10 mouse cellular contexts compared by ENCODE assay signal in genomic region chr13:51573849-51574248, GRCm38 (mm10). TPM values are rescaled to one million over a fixed set of nuclear protein-coding genes. Genes with fewer than 3 reads are reported as not detected.
DNase-seq lines count a peak whose midpoint lies in the region; ATAC-seq and TF ChIP-seq lines count a peak whose summit lies in the region.
"Had no signal": no experiment of that assay in that cellular context is flagged by ENCODE, and none has a peak within 500 bp of the region (broad histone marks: within the 10 kb centered on the region; RNA-seq: fewer than 3 reads in every experiment).

No protein-coding gene starts in this region.

- DNase-seq in heart, adult 2 months: peak; percentile 33 to 34
- DNase-seq in heart, postnatal 36 days: no peak
- DNase-seq in embryo, embryonic 10 days (ENCODE audit: low spot score): peak; percentile 65
- DNase-seq in right cerebral cortex, postnatal 14 days: peak; percentile 53
- no peak for DNase-seq in adipocyte (ENCODE audit: low spot score)
- no peak for DNase-seq in thymus, postnatal 14 days

- WGBS in heart, adult 2 months: 27% methylated on average over 11 of the region's 11 CpGs
- 22% methylated on average over 11 of the region's 11 CpGs for WGBS in heart, embryonic 16.5 days
- WGBS in lung, embryonic 16.5 days: 21% methylated on average over 11 of the region's 11 CpGs

- no peak overlapping the region for H3K9ac ChIP-seq in heart, adult 2 months (ENCODE audit: low read depth, low read length)
- H3K9ac ChIP-seq in heart, embryonic 16.5 days (ENCODE audit: low read length): no peak overlapping the region
- no peak overlapping the region for H3K9ac ChIP-seq in lung, embryonic 16.5 days (ENCODE audit: low read length)
- H3K9ac ChIP-seq: embryonic facial prominence, embryonic 15.5 days; liver, embryonic 15.5 days had no signal

- peak; percentile 69 for ATAC-seq in heart, embryonic 16.5 days (replicated peaks; ENCODE audit: extremely low read depth, insufficient read depth, low FRiP score)
- ATAC-seq in lung, embryonic 16.5 days (ENCODE audit: low read depth): peak; percentile 48; the same call in 1 of the 2 replicates

- no peaks in the 10 kb centered on the region for H3K4me1 ChIP-seq in heart, adult 2 months (ENCODE audit: control insufficient read depth, insufficient read depth, low read length)
- peaks cover 15% of the 10 kb centered on the region for H3K4me1 ChIP-seq in heart, embryonic 16.5 days (ENCODE audit: control insufficient read depth, insufficient read depth, low read length)
- H3K4me1 ChIP-seq in lung, embryonic 16.5 days (replicated peaks; ENCODE audit: control insufficient read depth, insufficient read depth, low read length): peaks cover 8% of the 10 kb centered on the region
- H3K4me1 ChIP-seq: liver, embryonic 15.5 days had no signal

- H3K36me3 ChIP-seq in heart, adult 2 months (ENCODE audit: control insufficient read depth, insufficient read depth, low read length): no peaks in the 10 kb centered on the region
- no peaks in the 10 kb centered on the region for H3K36me3 ChIP-seq in heart, embryonic 16.5 days (ENCODE audit: control insufficient read depth, insufficient read depth)
- no peaks in the 10 kb centered on the region for H3K36me3 ChIP-seq in lung, embryonic 16.5 days (ENCODE audit: control insufficient read depth, insufficient read depth, low read length)
- H3K36me3 ChIP-seq: embryonic facial prominence, embryonic 15.5 days; liver, embryonic 15.5 days had no signal

- no peak overlapping the region for H3K27ac ChIP-seq in heart, adult 2 months
- H3K27ac ChIP-seq in heart, embryonic 16.5 days (ENCODE audit: low read length): no peak overlapping the region
- no peak overlapping the region for H3K27ac ChIP-seq in lung, embryonic 16.5 days (ENCODE audit: low read length)
- H3K27ac ChIP-seq: embryonic facial prominence, embryonic 15.5 days; liver, embryonic 15.5 days had no signal

- no peak overlapping the region for H3K4me3 ChIP-seq in heart, adult 2 months
- no peak overlapping the region for H3K4me3 ChIP-seq in heart, embryonic 16.5 days (ENCODE audit: low read length)
- H3K4me3 ChIP-seq in lung, embryonic 16.5 days (ENCODE audit: low read length): no peak overlapping the region
- H3K4me3 ChIP-seq: embryonic facial prominence, embryonic 15.5 days; liver, embryonic 15.5 days had no signal

- TF ChIP-seq CTCF in heart, adult 2 months (IDR thresholded peaks at IDR 0.05): no peak

- no peak for TF ChIP-seq POLR2A in heart, adult 2 months (IDR thresholded peaks at IDR 0.05; ENCODE audit: insufficient read depth, low read depth, low read length)

- H3K9me3 ChIP-seq in heart, embryonic 16.5 days (replicated peaks; ENCODE audit: control insufficient read depth, low read length): no peaks in the 10 kb centered on the region
- H3K9me3 ChIP-seq in lung, embryonic 16.5 days (ENCODE audit: control insufficient read depth, low read length): no peaks in the 10 kb centered on the region
- H3K9me3 ChIP-seq: embryonic facial prominence, embryonic 15.5 days; liver, embryonic 15.5 days had no signal

- intact Hi-C loops in heart, adult 2 months (cut with DNase I): no loop called here
- intact Hi-C loops in heart, postnatal 36 days (cut with DNase I): no loop called here

- H3K79me2 ChIP-seq in heart, adult 2 months (replicated peaks; ENCODE audit: control insufficient read depth, insufficient read depth, low read length): no peaks in the 10 kb centered on the region

- H3K27me3 ChIP-seq in heart, adult 2 months (ENCODE audit: control insufficient read depth, insufficient read depth, low read length): no peaks in the 10 kb centered on the region
- peaks cover 12% of the 10 kb centered on the region for H3K27me3 ChIP-seq in heart, embryonic 16.5 days (ENCODE audit: control insufficient read depth, insufficient read depth, low read length)
- peaks cover 9% of the 10 kb centered on the region for H3K27me3 ChIP-seq in lung, embryonic 16.5 days (ENCODE audit: control insufficient read depth, insufficient read depth, low read depth, low read length)

- TF ChIP-seq EP300 in heart, adult 2 months (IDR thresholded peaks at IDR 0.05; ENCODE audit: insufficient read depth, low read depth, low read length): no peak

- H3K4me2 ChIP-seq in heart, embryonic 16.5 days (ENCODE audit: low read depth, low read length): no peak overlapping the region
- no peak overlapping the region for H3K4me2 ChIP-seq in lung, embryonic 16.5 days (ENCODE audit: low read depth, low read length)
- H3K4me2 ChIP-seq: embryonic facial prominence, embryonic 15.5 days; liver, embryonic 15.5 days had no signal

RNA-seq across cellular contexts. Expression of gene Shc3, which starts 4.6 kb away (rescaled TPM):
- 1 to 10 TPM in 1 of 2 experiments, under 1 TPM in 1; 0.91 to 2.1 TPM for total RNA-seq in heart, adult 2 months (2021)
- 0.80 and 1.2 TPM in 2 replicates for polyA plus RNA-seq in heart, adult 2 months (2012; rRNA removed)
- 1 to 10 TPM; 1.4 to 2.2 TPM for total RNA-seq in heart, postnatal 36 days (2021)
- 0.21 and 0.22 TPM in 2 replicates for polyA plus RNA-seq in heart, embryonic 16.5 days (2015; fragmentation: Nextera tagmentation; extraction: Ambion mirVana)
- not detected in 2 replicates for polyA plus RNA-seq in lung, embryonic 16.5 days (2015; fragmentation: Nextera tagmentation; extraction: Ambion mirVana)
- polyA plus RNA-seq: liver, embryonic 15.5 days had no signal

Comparison
In these comparisons a context has a peak if more than half of its experiments do, and no peak if none do; other contexts are left out.
1. DNase-seq: peak in heart, adult 2 months (2 of 2), embryo, embryonic 10 days (single experiment) and right cerebral cortex, postnatal 14 days (single experiment); none in heart, postnatal 36 days (0 of 2), adipocyte (single experiment) and thymus, postnatal 14 days (single experiment).